Mouse (Mus musculus): ENCODE results near the gene Dnajb2. TPM values are rescaled to one million over a fixed set of nuclear protein-coding genes. Genes with fewer than 3 reads are reported as not detected.

The Dnajb2 gene
- polyA plus RNA-seq, 1 experiment from 2014 or later, result 36.6 TPM

GRCm38 (mm10) chr1:75289376-75289775 lies 53.2 kb downstream of the Dnajb2 start:
- no peaks in the 10 kb centered on the region for H3K27me3 ChIP-seq
- no peak overlapping the region for H3K4me2 ChIP-seq
- peaks cover 10% of the 10 kb centered on the region for H3K4me1 ChIP-seq
- WGBS, result 11% methylated on average over 7 of the region's 7 CpGs
- H3K27ac ChIP-seq, result no peak overlapping the region
- no peak overlapping the region for H3K9ac ChIP-seq
- no peaks in the 10 kb centered on the region for H3K9me3 ChIP-seq
- no peak overlapping the region for H3K4me3 ChIP-seq
- H3K36me3 ChIP-seq, result no peaks in the 10 kb centered on the region
- ATAC-seq (ENCODE audit: insufficient number of reproducible peaks, insufficient read depth, low FRiP score, low TSS enrichment, low read depth), result no peak

- ATAC-seq (ENCODE audit: insufficient number of reproducible peaks, insufficient read depth, low FRiP score, low TSS enrichment, low read depth), result no peak
- H3K27me3 ChIP-seq, result no peaks in the 10 kb centered on the region
- WGBS, result 57% methylated on average over 8 of the region's 8 CpGs
- no peaks in the 10 kb centered on the region for H3K36me3 ChIP-seq
- H3K27ac ChIP-seq, result no peak overlapping the region
- peaks cover 10% of the 10 kb centered on the region for H3K4me1 ChIP-seq
- H3K9ac ChIP-seq, result no peak overlapping the region
- H3K4me3 ChIP-seq, result no peak overlapping the region
- no peaks in the 10 kb centered on the region for H3K9me3 ChIP-seq
- no peak overlapping the region for H3K4me2 ChIP-seq
Observed at GRCm38 (mm10) chr1:75289888-75290431, 53.8 kb downstream of the Dnajb2 start.

GRCm38 (mm10) chr1:75290582-75290981 lies 54.4 kb downstream of the Dnajb2 start:
- Histone ChIP-seq H3K9ac (no peak overlapping the region), H3K4me1 (peaks cover 10% of the 10 kb centered on the region), H3K9me3 (no peaks in the 10 kb centered on the region), H3K27ac (no peak overlapping the region), H3K36me3 (no peaks in the 10 kb centered on the region), H3K4me2 (no peak overlapping the region), H3K27me3 (no peaks in the 10 kb centered on the region), H3K4me3 (no peak overlapping the region)
- no peak for ATAC-seq (ENCODE audit: insufficient number of reproducible peaks, insufficient read depth, low FRiP score, low TSS enrichment, low read depth)

GRCm38 (mm10) chr1:75291321-75291720 lies 55.1 kb downstream of the Dnajb2 start:
- H3K36me3 ChIP-seq, result no peaks in the 10 kb centered on the region
- no peaks in the 10 kb centered on the region for H3K27me3 ChIP-seq
- 86% methylated on average over 8 of the region's 8 CpGs for WGBS
- no peaks in the 10 kb centered on the region for H3K9me3 ChIP-seq
- H3K4me2 ChIP-seq, result no peak overlapping the region
- no peak overlapping the region for H3K27ac ChIP-seq
- peaks cover 10% of the 10 kb centered on the region for H3K4me1 ChIP-seq
- H3K4me3 ChIP-seq, result no peak overlapping the region
- no peak for ATAC-seq (ENCODE audit: insufficient number of reproducible peaks, insufficient read depth, low FRiP score, low TSS enrichment, low read depth)
- H3K9ac ChIP-seq, result no peak overlapping the region

- H3K27ac ChIP-seq, result no peak overlapping the region
- WGBS, result 45% methylated on average over 12 of the region's 12 CpGs
Observed at GRCm38 (mm10) chr1:75292476-75293330, 56.5 kb downstream of the Dnajb2 start.

GRCm38 (mm10) chr1:75293331-75293701 lies 57.1 kb downstream of the Dnajb2 start:
- no peaks in the 10 kb centered on the region for H3K9me3 ChIP-seq
- H3K4me1 ChIP-seq, result peaks cover 10% of the 10 kb centered on the region
- no peak overlapping the region for H3K4me2 ChIP-seq
- no peaks in the 10 kb centered on the region for H3K27me3 ChIP-seq
- no peak for ATAC-seq (ENCODE audit: insufficient number of reproducible peaks, insufficient read depth, low FRiP score, low TSS enrichment, low read depth)
- WGBS, result 69% methylated on average over 5 of the region's 5 CpGs
- H3K9ac ChIP-seq, result no peak overlapping the region
- no peak overlapping the region for H3K4me3 ChIP-seq
- no peak overlapping the region for H3K27ac ChIP-seq
- H3K36me3 ChIP-seq, result no peaks in the 10 kb centered on the region

More at GRCm38 (mm10) chr1:75292476-75293330, 56.5 kb downstream of the Dnajb2 start:
- H3K9ac ChIP-seq, result no peak overlapping the region
- no peak for ATAC-seq (ENCODE audit: insufficient number of reproducible peaks, insufficient read depth, low FRiP score, low TSS enrichment, low read depth)
- no peak overlapping the region for H3K4me3 ChIP-seq
- no peak overlapping the region for H3K4me2 ChIP-seq
- H3K9me3 ChIP-seq, result no peaks in the 10 kb centered on the region
- peaks cover 10% of the 10 kb centered on the region for H3K4me1 ChIP-seq
- no peaks in the 10 kb centered on the region for H3K36me3 ChIP-seq
- no peaks in the 10 kb centered on the region for H3K27me3 ChIP-seq

- no peak overlapping the region for H3K4me2 ChIP-seq
- H3K9me3 ChIP-seq, result no peaks in the 10 kb centered on the region
- no peaks in the 10 kb centered on the region for H3K27me3 ChIP-seq
- H3K9ac ChIP-seq, result no peak overlapping the region
- no peaks in the 10 kb centered on the region for H3K36me3 ChIP-seq
- H3K27ac ChIP-seq, result no peak overlapping the region
- 83% methylated on average over 5 of the region's 5 CpGs for WGBS
- H3K4me1 ChIP-seq, result peaks cover 10% of the 10 kb centered on the region
- no peak overlapping the region for H3K4me3 ChIP-seq
- ATAC-seq (ENCODE audit: insufficient number of reproducible peaks, insufficient read depth, low FRiP score, low TSS enrichment, low read depth), result no peak
Observed at GRCm38 (mm10) chr1:75294294-75294693, 58.1 kb downstream of the Dnajb2 start.

Small RNA genes lying within 50 kb of the gene (microRNA-seq; reads per million reads assigned to microRNA genes)
- not detected for gene Gm27943

Other genes with a start within 250 kb of the Dnajb2 start
- 11.2 and 12.7 TPM in 2 replicates for gene Nhej1, start 111.2 kb upstream of the Dnajb2 start, polyA plus RNA-seq (2015; fragmentation: Nextera tagmentation; extraction: Ambion mirVana)
- 0.15 and 0.47 TPM in 2 replicates for gene Slc23a3, start 102.5 kb upstream of the Dnajb2 start, polyA plus RNA-seq (2015; fragmentation: Nextera tagmentation; extraction: Ambion mirVana)
- 40.5 and 43.8 TPM in 2 replicates for gene Cnppd1, start 93.7 kb upstream of the Dnajb2 start, polyA plus RNA-seq (2015; fragmentation: Nextera tagmentation; extraction: Ambion mirVana)
- gene Retreg2, start 93.6 kb upstream of the Dnajb2 start, polyA plus RNA-seq (2015; fragmentation: Nextera tagmentation; extraction: Ambion mirVana), result 39.4 and 45.1 TPM in 2 replicates
- 45.1 and 48.2 TPM in 2 replicates for gene Zfand2b, start 67.8 kb upstream of the Dnajb2 start, polyA plus RNA-seq (2015; fragmentation: Nextera tagmentation; extraction: Ambion mirVana)
- gene Abcb6, start 56.0 kb upstream of the Dnajb2 start, polyA plus RNA-seq (2015; fragmentation: Nextera tagmentation; extraction: Ambion mirVana), result 27.0 and 35.2 TPM in 2 replicates
- 27.1 and 30.5 TPM in 2 replicates for gene Ankzf1, start 44.3 kb upstream of the Dnajb2 start, polyA plus RNA-seq (2015; fragmentation: Nextera tagmentation; extraction: Ambion mirVana)
- 28.4 and 30.8 TPM in 2 replicates for gene Atg9a, start 44.2 kb upstream of the Dnajb2 start, polyA plus RNA-seq (2015; fragmentation: Nextera tagmentation; extraction: Ambion mirVana)
- gene Glb1l, start 25.6 kb upstream of the Dnajb2 start, polyA plus RNA-seq (2015; fragmentation: Nextera tagmentation; extraction: Ambion mirVana), result 21.9 and 23.3 TPM in 2 replicates
- gene Stk16, start 25.6 kb upstream of the Dnajb2 start, polyA plus RNA-seq (2015; fragmentation: Nextera tagmentation; extraction: Ambion mirVana), result 133 and 141 TPM in 2 replicates
- 17.1 and 23.2 TPM in 2 replicates for gene Tuba4a, start 16.5 kb upstream of the Dnajb2 start, polyA plus RNA-seq (2015; fragmentation: Nextera tagmentation; extraction: Ambion mirVana)
- not detected in 2 replicates for gene A630095N17Rik, start 4.3 kb upstream of the Dnajb2 start, polyA plus RNA-seq (2015; fragmentation: Nextera tagmentation; extraction: Ambion mirVana)
- 0.37 and 0.54 TPM in 2 replicates for gene Ptprn, start 28.1 kb downstream of the Dnajb2 start, polyA plus RNA-seq (2015; fragmentation: Nextera tagmentation; extraction: Ambion mirVana)
- gene Resp18, start 42.0 kb downstream of the Dnajb2 start, polyA plus RNA-seq (2015; fragmentation: Nextera tagmentation; extraction: Ambion mirVana), result 1.7 and 2.1 TPM in 2 replicates
- 110 and 112 TPM in 2 replicates for gene Dnpep, start 81.6 kb downstream of the Dnajb2 start, polyA plus RNA-seq (2015; fragmentation: Nextera tagmentation; extraction: Ambion mirVana)
- 9.9 and 13.8 TPM in 2 replicates for gene Des, start 123.9 kb downstream of the Dnajb2 start, polyA plus RNA-seq (2015; fragmentation: Nextera tagmentation; extraction: Ambion mirVana)
- gene Speg, start 138.9 kb downstream of the Dnajb2 start, polyA plus RNA-seq (2015; fragmentation: Nextera tagmentation; extraction: Ambion mirVana), result 16.1 and 17.0 TPM in 2 replicates
- 74.2 and 83.0 TPM in 2 replicates for gene Gmppa, start 199.5 kb downstream of the Dnajb2 start, polyA plus RNA-seq (2015; fragmentation: Nextera tagmentation; extraction: Ambion mirVana)
- gene Asic4, start 214.0 kb downstream of the Dnajb2 start, polyA plus RNA-seq (2015; fragmentation: Nextera tagmentation; extraction: Ambion mirVana), result 0.30 and 0.45 TPM in 2 replicates
- gene Chpf, start 242.9 kb downstream of the Dnajb2 start, polyA plus RNA-seq (2015; fragmentation: Nextera tagmentation; extraction: Ambion mirVana), result 30.6 and 31.5 TPM in 2 replicates
- gene Tmem198, start 243.1 kb downstream of the Dnajb2 start, polyA plus RNA-seq (2015; fragmentation: Nextera tagmentation; extraction: Ambion mirVana), result 1.1 and 1.5 TPM in 2 replicates